Mouse (Mus musculus): ENCODE measurements around the gene Tvp23a.

DNA sequence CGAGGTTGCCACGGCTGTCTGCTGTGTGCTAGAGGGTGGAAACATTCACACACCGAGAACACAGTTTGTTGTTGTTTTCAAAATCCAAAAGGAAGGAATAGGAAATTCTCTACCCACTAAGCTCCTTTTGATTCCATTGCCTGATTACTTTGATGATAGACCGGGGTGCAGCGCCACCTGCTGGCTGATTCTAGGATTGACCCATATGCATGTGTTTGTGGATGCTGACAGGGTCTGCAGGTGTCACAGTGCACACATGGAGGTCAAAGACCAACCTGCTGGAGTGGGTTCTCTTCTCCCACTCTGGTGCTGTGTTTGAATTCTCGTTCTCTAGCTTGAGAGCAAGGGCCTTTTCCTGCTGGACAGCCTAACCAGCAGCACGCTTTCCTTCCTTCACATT lies 48.0 kb downstream of the Tvp23a start:
- no peak for TF ChIP-seq POLR2A (IDR thresholded peaks at IDR 0.05; ENCODE audit: extremely low read depth, insufficient read depth, low read length)
- TF ChIP-seq CTCF (IDR thresholded peaks at IDR 0.05; ENCODE audit: low read depth, low read length) = peak; percentile 85
